Mouse (Mus musculus): ENCODE data around the gene Shisa8. TPM values are rescaled to one million over a fixed set of nuclear protein-coding genes. Genes with fewer than 3 reads are reported as not detected.

Shisa8 gene
- polyA plus RNA-seq, 1 experiment from 2014 or later = 0.66 TPM

DNA sequence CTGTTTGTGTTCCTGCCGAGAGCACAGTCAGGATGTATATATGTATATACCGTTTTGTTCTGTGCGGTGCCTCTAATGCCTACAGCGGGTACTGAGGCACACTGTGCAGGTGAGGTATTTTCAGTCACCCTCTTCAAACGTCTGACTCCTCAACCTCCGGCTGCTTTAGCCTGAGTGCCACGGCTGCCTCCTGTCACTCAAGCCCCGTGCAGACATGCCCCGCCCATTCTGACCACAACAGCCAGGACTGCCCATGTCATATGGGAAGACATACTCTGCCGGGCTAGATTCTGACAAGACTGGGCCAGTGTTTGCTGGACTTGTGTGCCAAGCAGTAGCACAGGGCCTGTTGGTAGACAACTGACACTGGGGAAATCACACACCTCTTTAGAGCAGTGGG is 23.0 kb upstream of the Shisa8 start:
- Histone ChIP-seq H3K9me3 (replicated peaks; ENCODE audit: low read length) (no peaks in the 10 kb centered on the region), H3K4me1 (replicated peaks; ENCODE audit: insufficient read depth, low read length) (no peaks in the 10 kb centered on the region; the same call in 1 of the 2 replicates), H3K4me2 (ENCODE audit: low read length) (no peak overlapping the region), H3K27ac (no peak overlapping the region), H3K9ac (ENCODE audit: low read depth, low read length) (no peak overlapping the region), H3K27me3 (ENCODE audit: insufficient read depth, low read length) (no peaks in the 10 kb centered on the region), H3K4me3 (replicated peaks; ENCODE audit: low read depth, low read length) (no peak overlapping the region), H3K36me3 (ENCODE audit: insufficient read depth, low read length) (no peaks in the 10 kb centered on the region; the same call in 1 of the 2 replicates)
- no peak for TF ChIP-seq CTCF (IDR thresholded peaks at IDR 0.05; ENCODE audit: low read depth)
- peak; percentile 18; the same call in 1 of the 2 replicates for ATAC-seq (replicated peaks; ENCODE audit: low FRiP score, low read depth)
- DNase-seq (ENCODE audit: low spot score) = no peak
- 82% methylated on average over 10 of the region's 10 CpGs for WGBS

DNA sequence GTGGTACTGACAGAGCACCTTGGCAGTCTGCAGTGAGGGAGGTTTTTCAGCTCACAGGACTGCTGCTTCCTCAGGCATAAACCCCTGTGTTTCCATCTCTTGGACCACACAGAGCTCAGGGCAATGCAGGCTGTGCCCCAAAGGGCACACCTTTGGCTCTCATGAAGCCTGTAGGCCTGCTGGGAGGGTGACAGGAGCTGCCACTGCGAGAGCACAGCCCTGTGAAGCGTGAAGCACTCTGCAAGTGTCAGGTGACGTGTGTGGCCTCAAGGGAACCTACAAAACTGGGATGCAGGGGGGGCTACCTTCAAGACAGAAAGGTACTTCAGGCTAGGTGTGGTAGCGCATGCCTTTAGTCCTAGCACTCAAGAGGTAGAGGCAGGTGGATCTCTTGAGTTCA is 20.0 kb upstream of the Shisa8 start:
- Histone ChIP-seq H3K9ac (ENCODE audit: low read depth, low read length) (no peak overlapping the region), H3K9me3 (replicated peaks; ENCODE audit: low read length) (no peaks in the 10 kb centered on the region), H3K27ac (no peak overlapping the region), H3K27me3 (ENCODE audit: insufficient read depth, low read length) (no peaks in the 10 kb centered on the region), H3K4me2 (ENCODE audit: low read length) (no peak overlapping the region), H3K4me3 (replicated peaks; ENCODE audit: low read depth, low read length) (no peak overlapping the region), H3K36me3 (ENCODE audit: insufficient read depth, low read length) (no peaks in the 10 kb centered on the region), H3K4me1 (replicated peaks; ENCODE audit: insufficient read depth, low read length) (no peaks in the 10 kb centered on the region; the same call in 1 of the 2 replicates)
- ATAC-seq (replicated peaks; ENCODE audit: low FRiP score, low read depth) (no peak), DNase-seq (ENCODE audit: low spot score) (no peak)
- no peak for TF ChIP-seq CTCF (IDR thresholded peaks at IDR 0.05; ENCODE audit: low read depth)
- WGBS = 50% methylated on average over 4 of the region's 4 CpGs

DNA sequence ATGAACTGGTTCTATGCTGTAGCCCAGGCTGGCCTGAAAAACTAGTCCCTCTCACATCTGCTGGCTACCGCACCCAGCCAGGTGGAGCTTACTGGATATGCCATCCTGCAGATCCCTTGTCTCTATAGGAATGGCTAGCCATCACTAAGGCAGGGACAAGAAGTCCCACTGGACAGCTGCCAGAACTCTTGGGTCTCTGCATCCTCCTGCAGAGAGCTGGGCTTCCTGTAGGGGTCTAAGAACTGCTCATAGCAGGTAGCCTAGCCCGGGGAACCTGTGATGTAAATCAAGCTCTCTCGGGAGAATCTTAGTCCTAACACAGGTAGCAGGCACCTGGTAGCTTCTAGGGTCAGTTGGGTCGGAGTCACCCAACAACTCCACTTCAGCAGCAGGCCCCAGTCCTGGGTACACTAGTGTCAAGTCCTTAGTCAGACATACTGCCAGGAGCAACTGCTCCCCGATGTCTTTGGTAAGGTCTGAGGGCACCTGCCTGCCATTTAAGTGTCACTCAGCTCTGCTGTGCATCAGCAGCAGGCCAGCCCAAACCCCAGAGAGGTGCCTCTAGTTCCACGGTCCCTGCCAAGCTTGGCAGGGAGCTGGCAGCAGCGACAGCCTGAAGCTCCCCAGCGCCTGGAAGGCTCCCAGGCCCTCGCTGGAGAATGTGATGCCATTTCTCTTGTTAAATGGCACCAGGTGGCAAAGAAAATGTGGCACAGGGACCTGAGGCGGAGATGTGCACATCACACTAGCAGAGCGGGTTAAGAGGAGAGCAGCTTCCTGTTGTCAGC is 19.2 kb upstream of the Shisa8 start:
- 68% methylated on average over 11 of the region's 11 CpGs for WGBS
- no peaks in the 10 kb centered on the region for H3K36me3 ChIP-seq (ENCODE audit: insufficient read depth, low read length)
- no peak overlapping the region for H3K4me2 ChIP-seq (ENCODE audit: low read length)
- H3K4me1 ChIP-seq (replicated peaks; ENCODE audit: insufficient read depth, low read length) = no peaks in the 10 kb centered on the region; the same call in 1 of the 2 replicates
- no peak overlapping the region for H3K9ac ChIP-seq (ENCODE audit: low read depth, low read length)
- H3K4me3 ChIP-seq (replicated peaks; ENCODE audit: low read depth, low read length) = no peak overlapping the region
- no peaks in the 10 kb centered on the region for H3K9me3 ChIP-seq (replicated peaks; ENCODE audit: low read length)
- TF ChIP-seq CTCF (IDR thresholded peaks at IDR 0.05; ENCODE audit: low read depth) = no peak
- DNase-seq (ENCODE audit: low spot score) (no peak), ATAC-seq (replicated peaks; ENCODE audit: low FRiP score, low read depth) (no peak)
- no peak overlapping the region for H3K27ac ChIP-seq
- H3K27me3 ChIP-seq (ENCODE audit: insufficient read depth, low read length) = no peaks in the 10 kb centered on the region

DNA sequence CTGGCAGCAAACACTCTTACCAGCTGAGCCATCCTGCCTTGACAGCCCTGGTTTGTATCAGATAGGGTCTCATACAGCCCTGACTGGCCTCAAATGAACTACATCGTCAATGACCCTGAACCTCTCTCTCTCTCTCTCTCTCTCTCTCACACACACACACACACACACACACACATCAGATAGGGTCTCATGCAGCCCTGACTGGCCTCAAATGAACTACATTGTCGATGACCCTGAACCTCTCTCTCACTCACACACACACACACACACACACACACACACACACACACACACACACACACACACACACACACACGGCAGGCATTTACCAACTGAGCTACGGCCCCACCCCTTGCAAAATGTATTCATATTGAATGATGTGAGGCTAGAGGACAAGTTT is 18.5 kb upstream of the Shisa8 start:
- DNase-seq (ENCODE audit: low spot score) = no peak
- no peak for ATAC-seq (replicated peaks; ENCODE audit: low FRiP score, low read depth)
- WGBS = 69% methylated on average over 4 of the region's 4 CpGs
- Histone ChIP-seq H3K4me1 (replicated peaks; ENCODE audit: insufficient read depth, low read length) (no peaks in the 10 kb centered on the region; the same call in 1 of the 2 replicates), H3K4me3 (replicated peaks; ENCODE audit: low read depth, low read length) (no peak overlapping the region), H3K4me2 (ENCODE audit: low read length) (no peak overlapping the region), H3K36me3 (ENCODE audit: insufficient read depth, low read length) (no peaks in the 10 kb centered on the region), H3K27me3 (ENCODE audit: insufficient read depth, low read length) (no peaks in the 10 kb centered on the region), H3K9ac (ENCODE audit: low read depth, low read length) (no peak overlapping the region), H3K9me3 (replicated peaks; ENCODE audit: low read length) (no peaks in the 10 kb centered on the region), H3K27ac (no peak overlapping the region)
- TF ChIP-seq CTCF (IDR thresholded peaks at IDR 0.05; ENCODE audit: low read depth) = no peak

DNA sequence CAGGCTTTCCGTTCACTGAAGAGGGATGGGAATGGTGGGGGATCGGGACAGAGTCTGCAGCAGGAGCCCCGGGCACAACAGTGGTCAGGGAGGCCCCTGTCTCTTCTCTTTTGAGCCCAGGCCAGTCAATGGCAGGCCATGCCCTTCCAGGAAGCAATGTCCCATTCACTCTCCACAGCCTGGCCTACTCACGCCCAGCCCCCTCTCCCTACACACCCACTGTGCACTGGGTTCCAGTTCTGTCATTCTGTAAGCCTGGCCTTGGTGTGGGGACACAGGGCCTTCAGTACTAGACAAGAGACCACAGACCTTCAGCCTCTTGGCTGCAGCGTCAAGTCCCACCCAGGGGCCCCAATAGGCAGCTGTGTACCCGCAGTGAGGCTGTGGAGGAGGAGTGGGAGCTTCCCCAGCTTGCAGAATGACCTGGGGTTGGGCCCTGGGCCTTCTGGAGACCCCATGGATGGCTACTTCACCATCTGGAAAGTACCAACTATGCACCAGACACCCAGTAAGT is 17.5 kb upstream of the Shisa8 start:
- Histone ChIP-seq H3K27ac (no peak overlapping the region), H3K4me1 (replicated peaks; ENCODE audit: insufficient read depth, low read length) (no peaks in the 10 kb centered on the region; the same call in 1 of the 2 replicates), H3K27me3 (ENCODE audit: insufficient read depth, low read length) (no peaks in the 10 kb centered on the region), H3K36me3 (ENCODE audit: insufficient read depth, low read length) (no peaks in the 10 kb centered on the region), H3K4me2 (ENCODE audit: low read length) (no peak overlapping the region), H3K9me3 (replicated peaks; ENCODE audit: low read length) (no peaks in the 10 kb centered on the region), H3K4me3 (replicated peaks; ENCODE audit: low read depth, low read length) (no peak overlapping the region), H3K9ac (ENCODE audit: low read depth, low read length) (no peak overlapping the region)
- WGBS = 68% methylated on average over 6 of the region's 6 CpGs
- no peak for ATAC-seq (replicated peaks; ENCODE audit: low FRiP score, low read depth)
- no peak for TF ChIP-seq CTCF (IDR thresholded peaks at IDR 0.05; ENCODE audit: low read depth)
- DNase-seq (ENCODE audit: low spot score) = no peak

DNA sequence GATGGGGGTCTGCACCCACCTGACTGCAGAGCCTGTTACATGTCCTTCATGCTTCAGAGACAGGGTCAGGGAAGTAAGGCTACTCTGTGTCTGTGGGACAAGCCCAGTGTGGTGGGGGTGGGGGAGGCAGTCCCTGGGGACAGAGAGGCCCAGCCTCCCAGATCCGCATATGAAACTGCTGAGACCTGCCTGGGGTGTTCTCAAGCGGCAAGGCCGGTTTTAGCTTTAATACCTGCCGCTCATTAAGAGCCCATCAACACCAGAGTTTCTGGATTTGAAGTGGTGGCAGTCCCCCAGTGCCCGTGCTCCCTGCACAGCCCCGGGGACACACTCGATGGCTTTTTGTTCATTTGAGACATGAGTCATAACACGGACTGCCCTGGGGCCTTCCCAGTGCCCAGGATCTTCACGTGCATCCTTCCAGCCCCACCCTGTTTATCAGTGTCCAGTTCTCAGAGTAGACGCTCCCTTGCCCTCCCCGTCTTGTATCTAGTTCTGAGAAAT is 17.0 kb upstream of the Shisa8 start:
- no peaks in the 10 kb centered on the region for H3K36me3 ChIP-seq (ENCODE audit: insufficient read depth, low read length)
- DNase-seq (ENCODE audit: low spot score) = no peak
- H3K27me3 ChIP-seq (ENCODE audit: insufficient read depth, low read length) = peaks cover 2% of the 10 kb centered on the region; the same call in 1 of the 2 replicates
- no peak overlapping the region for H3K4me3 ChIP-seq (replicated peaks; ENCODE audit: low read depth, low read length)
- no peak overlapping the region for H3K4me2 ChIP-seq (ENCODE audit: low read length)
- no peak for TF ChIP-seq CTCF (IDR thresholded peaks at IDR 0.05; ENCODE audit: low read depth)
- H3K27ac ChIP-seq = no peak overlapping the region
- 37% methylated on average over 11 of the region's 11 CpGs for WGBS
- no peaks in the 10 kb centered on the region; the same call in 1 of the 2 replicates for H3K4me1 ChIP-seq (replicated peaks; ENCODE audit: insufficient read depth, low read length)
- no peaks in the 10 kb centered on the region for H3K9me3 ChIP-seq (replicated peaks; ENCODE audit: low read length)
- H3K9ac ChIP-seq (ENCODE audit: low read depth, low read length) = no peak overlapping the region
- ATAC-seq (replicated peaks; ENCODE audit: low FRiP score, low read depth) = no peak; the same call in 1 of the 2 replicates
